23 mouse cellular contexts compared by ENCODE assay signal in the genomic region with DNA sequence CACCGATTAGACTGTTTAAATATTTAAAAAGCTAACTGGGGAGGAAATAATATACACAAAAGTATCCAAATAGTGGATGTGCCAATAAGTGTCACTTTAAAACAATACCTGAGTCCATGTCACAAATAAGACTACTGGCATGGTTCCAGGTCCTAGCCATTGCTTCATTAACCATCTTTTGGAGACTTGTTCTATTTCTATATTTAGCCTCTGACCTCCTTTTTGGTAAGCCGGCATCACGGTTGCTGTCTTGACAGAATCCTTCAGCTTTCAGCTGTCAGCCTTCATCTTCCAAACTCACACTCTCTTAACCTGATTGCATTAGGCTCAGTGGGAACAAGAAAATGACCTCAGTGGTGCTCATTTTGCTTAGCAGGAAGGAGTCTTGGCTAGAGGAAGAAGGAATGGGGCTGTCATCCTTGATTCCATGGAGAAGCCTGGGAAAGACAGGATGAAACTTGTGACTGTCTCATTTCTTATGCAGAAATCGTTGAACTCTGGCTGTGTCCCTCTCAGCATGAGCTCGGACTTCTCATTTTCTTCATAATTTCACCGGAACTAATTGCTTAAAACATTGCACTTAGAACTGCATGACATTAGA.
DNase-seq lines count a peak whose midpoint lies in the region; ATAC-seq lines count a peak whose summit lies in the region.
"Had no signal": no experiment of that assay in that cellular context is flagged by ENCODE, and none has a peak within 500 bp of the region (broad histone marks: within the 10 kb centered on the region; RNA-seq: fewer than 3 reads in every experiment).

No protein-coding gene starts in this region.

- no peak overlapping the region for H3K4me3 ChIP-seq in midbrain, embryonic 15.5 days
- no peak overlapping the region for H3K4me3 ChIP-seq in midbrain, embryonic 10.5 days
- H3K4me3 ChIP-seq: embryonic facial prominence, embryonic 13.5 days; hindbrain, embryonic 15.5 days; limb, embryonic 15.5 days; myocyte; neural tube, embryonic 15.5 days had no signal

- no peaks in the 10 kb centered on the region for H3K9me3 ChIP-seq in midbrain, embryonic 15.5 days
- no peaks in the 10 kb centered on the region for H3K9me3 ChIP-seq in midbrain, embryonic 10.5 days (replicated peaks)
- H3K9me3 ChIP-seq: embryonic facial prominence, embryonic 13.5 days; hindbrain, embryonic 15.5 days; limb, embryonic 15.5 days; neural tube, embryonic 15.5 days had no signal

- 0 out of 2 replicates have a peak, but pooled peaks have one; percentile 32 for ATAC-seq in midbrain, embryonic 15.5 days (replicated peaks)
- ATAC-seq: liver, postnatal 0 days had no signal

- H3K4me2 ChIP-seq in midbrain, embryonic 15.5 days, result no peak overlapping the region
- H3K4me2 ChIP-seq: embryonic facial prominence, embryonic 13.5 days; hindbrain, embryonic 15.5 days; limb, embryonic 15.5 days; midbrain, embryonic 11.5 days; neural tube, embryonic 15.5 days had no signal

- 48% methylated on average over 6 of the region's 6 CpGs for WGBS in midbrain, embryonic 15.5 days
- 71% methylated on average over 6 of the region's 6 CpGs for WGBS in midbrain, embryonic 10.5 days

- no peaks in the 10 kb centered on the region for H3K27me3 ChIP-seq in midbrain, embryonic 15.5 days (replicated peaks)
- no peaks in the 10 kb centered on the region for H3K27me3 ChIP-seq in midbrain, embryonic 10.5 days (ENCODE audit: low read depth, poor library complexity, severe bottlenecking)
- H3K27me3 ChIP-seq: hindbrain, embryonic 15.5 days; limb, embryonic 15.5 days; neural tube, embryonic 15.5 days had no signal

- H3K27ac ChIP-seq in midbrain, embryonic 15.5 days, result no peak overlapping the region
- no peak overlapping the region for H3K27ac ChIP-seq in midbrain, embryonic 10.5 days (replicated peaks)
- H3K27ac ChIP-seq: embryonic facial prominence, embryonic 13.5 days; hindbrain, embryonic 15.5 days; neural tube, embryonic 15.5 days had no signal

- no peak overlapping the region for H3K9ac ChIP-seq in midbrain, embryonic 15.5 days
- H3K9ac ChIP-seq: embryonic facial prominence, embryonic 13.5 days; hindbrain, embryonic 15.5 days; limb, embryonic 15.5 days; liver, postnatal 0 days; neural tube, embryonic 15.5 days had no signal

- peak; percentile 14 for DNase-seq in embryo, embryonic 10.5 days (ENCODE audit: low spot score)
- DNase-seq in embryo, embryonic 9.5 days (ENCODE audit: extremely low spot score), result no peak
- no peak for DNase-seq in midbrain, embryonic 10.5 days (ENCODE audit: low spot score)
- peak; percentile 12 to 26 for DNase-seq in cerebellum, postnatal 25 days
- peak; percentile 67 for DNase-seq in retina, postnatal 1 day
- DNase-seq in adrenal gland, postnatal 36 days, result no peak
- no peak for DNase-seq in c-Kit-positive CD71-positive TER-119-positive erythroid progenitor cells, embryonic 14.5 days (ENCODE audit: low spot score)
- DNase-seq: adrenal gland, postnatal 25 days; gastrocnemius, postnatal 14 days; heart, postnatal 14 days; kidney, adult 11 months; kidney, postnatal 14 days; liver, postnatal 0 days; lung, postnatal 4 days; spleen, adult 18-20 months; thymus, adult 2 months had no signal

- 0 out of 2 replicates have a peak, but pooled peaks cover 2% of the 10 kb centered on the region for H3K4me1 ChIP-seq in midbrain, embryonic 15.5 days
- H3K4me1 ChIP-seq in midbrain, embryonic 10.5 days, result peaks cover 14% of the 10 kb centered on the region
- H3K4me1 ChIP-seq: hindbrain, embryonic 15.5 days had no signal

- H3K36me3 ChIP-seq in midbrain, embryonic 15.5 days (replicated peaks), result no peaks in the 10 kb centered on the region
- no peaks in the 10 kb centered on the region for H3K36me3 ChIP-seq in midbrain, embryonic 10.5 days
- H3K36me3 ChIP-seq: embryonic facial prominence, embryonic 13.5 days; hindbrain, embryonic 15.5 days; limb, embryonic 15.5 days; neural tube, embryonic 15.5 days had no signal

Comparison
In these comparisons a context has a peak if more than half of its experiments do, and no peak if none do; other contexts are left out.
1. DNase-seq: peak in embryo, embryonic 10.5 days (single experiment), cerebellum, postnatal 25 days (2 of 2) and retina, postnatal 1 day (single experiment); none in embryo, embryonic 9.5 days (single experiment), midbrain, embryonic 10.5 days (single experiment), adrenal gland, postnatal 36 days (0 of 2) and c-Kit-positive CD71-positive TER-119-positive erythroid progenitor cells, embryonic 14.5 days (single experiment).